Mouse (Mus musculus): ENCODE data around the gene Hes2.

Hes2 gene

DNA sequence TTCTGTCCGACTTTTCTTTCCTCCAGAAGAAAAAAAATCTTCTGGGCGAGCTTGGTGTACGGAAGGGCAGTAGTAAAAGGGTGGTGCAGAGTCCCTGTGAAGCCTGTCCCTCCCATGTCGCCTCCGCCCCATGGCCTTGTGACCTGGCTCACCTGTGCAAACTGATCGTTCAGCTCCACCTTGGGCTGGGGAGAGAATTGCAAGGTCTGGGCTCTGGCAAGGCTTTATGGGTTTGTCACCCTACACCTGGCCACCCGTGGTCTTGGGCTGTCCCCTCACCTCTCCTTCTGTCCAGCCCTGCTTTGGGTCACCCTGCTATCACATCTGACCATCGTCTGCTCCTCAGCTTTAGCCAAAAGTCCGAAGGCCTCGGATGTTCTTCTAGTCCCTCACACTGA, 25.9 kb upstream of the Hes2 start:
- DNase-seq = no peak

DNA sequence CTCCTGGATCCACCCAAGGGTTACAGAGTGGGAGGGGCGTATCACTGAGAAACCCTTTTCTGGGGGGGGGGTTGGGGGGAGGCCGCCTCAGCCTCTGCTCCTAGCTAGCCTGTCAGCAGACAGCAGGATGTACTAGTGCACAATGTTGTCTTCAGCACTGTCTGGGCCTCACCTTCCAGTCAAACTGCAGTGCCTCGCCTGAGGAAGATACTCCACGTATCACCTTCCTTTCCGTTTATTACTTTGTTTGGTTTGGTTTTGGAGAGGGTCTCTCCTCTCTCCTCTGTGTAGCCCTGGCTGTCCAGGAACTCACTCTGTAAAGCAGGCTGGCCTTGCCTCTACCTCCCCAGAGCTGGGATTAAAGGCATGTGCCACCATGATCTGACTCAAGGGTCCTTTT, 25.5 kb upstream of the Hes2 start:
- DNase-seq = no peak

DNA sequence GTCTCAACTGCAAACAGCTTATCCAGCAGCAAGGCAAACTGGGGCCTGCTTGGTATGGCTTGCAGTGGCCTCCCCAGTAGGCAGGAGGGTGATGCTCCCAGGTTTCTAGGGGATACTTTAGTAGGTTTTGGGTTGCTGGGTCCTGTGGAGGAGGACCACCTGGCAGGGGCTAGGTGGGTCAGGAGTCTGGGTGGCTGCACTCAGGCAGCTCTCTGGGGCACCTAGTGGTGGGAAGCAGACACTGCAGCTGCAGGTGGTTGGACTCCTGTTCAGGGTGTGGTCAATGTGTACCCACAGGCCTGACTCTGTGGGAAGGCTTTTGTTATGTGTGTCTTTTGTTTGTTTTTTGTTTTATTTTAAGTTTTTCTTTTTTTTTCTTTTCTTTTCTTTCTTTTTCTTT, 24.2 kb upstream of the Hes2 start:
- peak; percentile 73 for DNase-seq

DNA sequence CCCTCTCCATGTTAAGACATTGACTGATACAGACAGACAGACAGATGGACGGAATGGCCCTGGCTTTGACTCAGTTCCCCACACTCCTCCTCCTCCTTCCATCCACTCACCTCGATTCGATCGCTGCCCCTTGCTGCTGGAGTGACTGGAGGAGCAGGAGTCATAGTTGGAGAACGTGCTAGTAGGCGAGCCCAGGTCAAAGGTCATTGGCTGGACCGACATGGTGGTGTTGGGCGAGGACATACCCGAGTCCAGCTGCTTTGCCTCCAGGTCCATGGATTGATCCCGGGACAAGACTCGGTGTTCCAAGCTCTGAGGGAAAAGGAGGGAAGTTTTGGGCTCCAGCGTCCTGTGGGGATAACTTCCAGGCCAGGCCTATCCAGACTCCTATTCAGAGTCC, 23.3 kb upstream of the Hes2 start:
- no peak for DNase-seq

DNA sequence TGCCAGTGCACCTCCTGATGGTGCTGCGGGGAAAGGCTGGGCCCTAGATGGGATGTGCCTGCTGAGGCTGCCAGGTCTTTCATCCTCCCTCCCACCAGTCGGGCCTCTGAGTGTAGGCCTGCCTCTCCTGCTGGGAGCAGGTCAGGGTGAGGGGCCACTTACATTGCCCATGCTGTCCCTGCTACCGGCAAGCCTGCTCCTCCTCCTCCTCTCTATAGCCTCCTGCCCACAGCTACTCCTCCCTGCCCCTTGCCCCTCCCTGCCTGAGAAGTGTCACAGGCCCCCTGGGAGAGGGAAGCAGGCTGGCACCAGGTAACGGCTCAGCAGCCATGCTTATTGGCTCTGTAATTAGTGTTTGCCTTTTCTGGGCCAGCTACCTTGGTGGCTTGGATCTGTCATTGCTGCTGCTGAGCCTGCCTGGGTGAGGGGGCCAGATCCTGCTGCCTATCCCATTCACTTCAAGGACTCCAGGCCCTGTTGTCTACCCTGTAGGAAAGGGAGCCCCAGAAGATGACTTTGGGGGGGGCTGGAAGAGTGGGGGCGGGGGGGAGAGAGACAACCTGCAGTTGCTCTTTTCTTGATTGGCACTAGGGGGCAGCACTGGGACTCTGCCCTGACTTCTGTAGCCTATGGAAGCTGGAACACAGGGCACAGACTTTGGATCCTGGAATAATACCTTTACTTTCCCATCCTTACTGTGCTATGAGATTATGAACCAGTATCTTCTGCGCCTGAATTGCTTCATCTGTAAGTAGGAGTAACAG, 22.4 kb upstream of the Hes2 start:
- no peak for DNase-seq

DNA sequence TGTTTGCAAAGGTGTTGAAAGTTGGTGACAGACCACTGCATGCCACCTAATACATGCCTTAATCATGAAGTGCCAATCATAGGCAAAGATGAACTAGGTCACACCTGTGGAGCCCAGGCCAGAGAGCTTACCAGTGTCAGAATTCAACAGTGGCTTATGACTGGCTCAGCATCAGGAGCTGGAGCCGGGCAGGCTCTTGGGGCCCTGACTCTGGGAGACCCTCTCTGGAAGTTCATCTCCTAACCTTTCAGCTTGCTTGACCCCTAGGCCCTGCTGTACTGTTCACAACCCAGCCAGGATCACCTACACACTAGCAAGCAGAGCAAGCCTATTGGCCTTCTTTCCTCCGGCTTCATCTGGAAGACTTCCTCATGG, 21.8 kb upstream of the Hes2 start:
- DNase-seq = no peak

DNA sequence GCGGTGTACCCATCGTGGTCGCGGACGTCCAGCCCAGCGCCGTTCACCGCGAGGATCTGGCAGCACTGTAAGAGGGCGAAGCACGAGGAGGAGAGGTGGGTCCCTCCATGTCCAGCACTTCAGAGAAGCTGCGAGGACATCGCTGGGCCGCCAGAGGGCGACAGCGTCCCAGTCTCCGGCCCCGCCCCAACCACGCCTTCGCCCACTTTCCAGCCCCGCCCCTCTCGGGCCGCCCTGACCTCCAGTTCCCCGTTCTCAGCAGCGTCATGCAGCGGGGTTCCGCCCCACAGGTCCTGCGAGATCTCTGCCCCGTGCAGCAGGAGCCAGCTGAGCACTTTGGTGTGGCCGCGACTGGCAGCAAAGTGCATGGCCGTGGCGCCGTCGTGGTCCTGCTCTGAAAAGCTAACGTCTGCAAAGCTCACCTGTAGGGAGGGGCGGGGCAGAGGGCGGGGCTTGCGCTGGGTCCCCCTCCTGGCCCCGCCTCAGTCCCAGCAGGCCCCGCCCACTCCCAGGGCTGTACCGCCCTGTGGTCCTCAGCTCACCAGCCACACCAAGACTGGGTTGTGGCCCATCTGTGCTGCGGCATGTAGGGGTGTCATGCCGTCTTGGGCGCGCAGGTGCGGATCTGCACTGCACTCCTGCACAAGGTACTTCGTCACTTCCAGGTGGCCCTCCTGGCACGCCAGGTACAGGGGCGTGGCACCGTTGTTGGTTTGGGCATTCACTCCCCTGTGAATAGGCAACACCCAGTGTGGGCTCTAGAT, 20.0 kb upstream of the Hes2 start:
- peak; percentile 90 for DNase-seq

DNA sequence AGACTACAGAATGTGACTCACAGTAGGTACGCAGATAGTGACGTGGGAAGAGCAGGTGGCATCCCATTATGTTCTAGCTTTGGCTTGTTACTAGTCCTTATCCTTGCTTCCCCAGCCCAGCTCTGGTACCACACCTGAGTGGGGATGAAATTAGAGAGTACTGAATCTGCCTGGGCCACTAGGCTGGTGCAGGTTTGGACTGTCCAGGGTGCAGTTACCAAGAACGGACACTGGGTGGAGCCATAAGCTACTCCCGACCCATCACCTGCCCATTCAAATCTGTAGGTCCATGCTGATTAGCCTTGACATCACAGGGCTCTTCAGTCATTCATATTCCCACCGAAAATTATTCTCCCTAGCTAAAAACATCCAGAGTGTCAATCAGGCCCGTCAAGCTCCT, 18.2 kb upstream of the Hes2 start:
- peak; percentile 67 for DNase-seq

DNA sequence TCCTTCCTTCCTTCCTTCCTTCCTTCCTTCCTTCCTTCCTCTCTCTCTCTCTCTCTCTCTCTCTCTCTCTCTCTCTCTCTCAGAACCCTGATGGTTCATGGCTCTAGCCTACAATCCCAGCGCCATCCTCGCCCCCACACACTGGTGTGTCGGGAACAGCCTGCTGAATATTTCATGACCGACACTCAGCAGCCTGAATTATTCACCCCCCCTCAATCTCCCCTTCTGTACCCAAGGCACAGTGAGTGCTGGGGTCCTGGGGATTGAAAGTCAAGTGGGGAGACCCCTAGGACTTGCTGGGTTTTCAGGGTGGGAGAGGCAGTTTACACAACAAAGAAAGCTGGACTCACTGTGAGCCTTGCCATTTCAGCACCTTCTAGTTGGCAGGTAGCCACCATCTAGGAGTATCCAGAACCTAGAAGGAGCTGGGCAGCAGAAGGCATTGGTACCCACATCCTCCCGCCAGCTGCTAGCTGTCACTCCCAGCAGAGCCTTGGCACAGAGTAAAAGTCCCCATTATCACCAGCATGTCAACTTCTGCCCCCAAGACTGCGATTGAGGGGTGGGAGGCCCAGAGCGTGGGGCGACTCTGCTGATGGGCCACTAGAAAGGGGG, 17.0 kb upstream of the Hes2 start:
- no peak for DNase-seq

DNA sequence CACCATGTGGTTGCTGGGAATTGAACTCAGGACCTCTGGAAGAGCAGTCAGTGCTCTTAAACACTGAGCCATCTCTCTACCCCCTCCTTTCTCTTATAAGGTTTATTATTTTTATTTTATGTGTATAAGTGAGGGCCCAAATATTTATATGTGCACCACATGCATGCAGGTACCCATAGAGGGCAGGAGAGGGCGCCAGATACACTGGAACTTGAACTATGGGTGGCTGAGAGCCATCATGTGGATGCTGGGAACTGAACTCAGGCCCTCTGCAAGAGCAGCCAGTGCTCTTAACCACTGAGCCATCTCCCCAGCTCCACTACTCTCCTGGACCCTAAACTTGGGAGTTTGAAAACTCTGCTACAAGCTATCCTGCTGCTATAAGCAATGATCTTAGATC, 15.0 kb upstream of the Hes2 start:
- DNase-seq = no peak

DNA sequence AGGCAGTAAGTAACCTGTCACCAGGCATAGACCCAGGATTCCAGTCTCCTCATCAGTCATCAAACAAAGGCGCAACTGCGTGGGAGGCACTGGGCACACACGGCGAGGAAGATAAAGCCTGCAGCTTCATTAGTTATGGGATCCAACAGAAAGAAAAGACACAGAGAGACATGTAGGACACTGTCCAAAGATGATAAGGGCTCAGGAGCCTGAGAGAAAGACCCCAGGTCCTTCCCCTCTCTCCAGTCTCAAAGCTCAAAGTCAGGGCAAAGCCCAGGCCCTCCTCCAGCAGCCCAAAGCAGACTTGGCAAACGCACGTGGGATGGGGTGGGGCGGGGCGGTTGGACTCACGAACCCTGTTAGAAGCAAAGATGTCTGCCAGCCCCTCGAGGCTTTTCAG, 13.2 kb upstream of the Hes2 start:
- no peak for DNase-seq

DNA sequence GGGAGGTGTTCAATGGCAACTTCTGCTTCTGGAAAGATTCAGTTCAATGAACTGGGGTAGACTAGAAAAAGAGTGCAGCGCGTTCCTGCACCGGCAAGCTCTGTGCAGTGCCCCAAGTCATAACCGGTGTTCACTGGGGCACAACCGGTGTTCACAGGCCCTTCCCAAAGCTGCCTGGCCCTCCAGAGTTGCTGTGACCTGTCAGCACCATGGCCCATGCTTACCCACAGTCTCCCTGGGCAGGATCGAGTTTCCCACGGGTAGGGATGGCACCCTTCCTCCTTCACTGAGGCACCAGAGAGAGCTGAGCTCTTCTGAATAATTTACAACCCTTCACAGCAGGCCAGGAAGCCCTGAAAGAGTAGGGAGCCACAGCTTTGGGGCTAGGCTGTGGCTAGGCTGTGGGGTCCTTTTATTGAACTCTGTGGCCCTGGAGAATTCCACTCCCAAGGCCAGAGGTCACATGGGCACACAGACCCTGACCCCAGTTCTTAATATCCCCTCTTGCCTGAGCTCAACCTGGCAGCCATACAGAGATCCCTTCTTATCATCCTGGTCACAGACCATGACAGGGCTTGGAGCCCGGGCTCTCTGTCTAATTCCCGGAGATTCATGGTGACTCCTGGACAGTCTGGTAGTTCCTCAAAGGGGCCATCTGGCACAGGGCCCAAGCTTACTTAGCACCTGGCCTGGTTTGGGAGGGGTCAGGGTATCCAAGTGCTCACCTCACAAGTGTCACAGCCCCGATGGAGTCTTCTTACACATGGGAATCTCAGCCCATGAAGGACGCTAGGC, 12.4 kb upstream of the Hes2 start:
- no peak for DNase-seq

DNA sequence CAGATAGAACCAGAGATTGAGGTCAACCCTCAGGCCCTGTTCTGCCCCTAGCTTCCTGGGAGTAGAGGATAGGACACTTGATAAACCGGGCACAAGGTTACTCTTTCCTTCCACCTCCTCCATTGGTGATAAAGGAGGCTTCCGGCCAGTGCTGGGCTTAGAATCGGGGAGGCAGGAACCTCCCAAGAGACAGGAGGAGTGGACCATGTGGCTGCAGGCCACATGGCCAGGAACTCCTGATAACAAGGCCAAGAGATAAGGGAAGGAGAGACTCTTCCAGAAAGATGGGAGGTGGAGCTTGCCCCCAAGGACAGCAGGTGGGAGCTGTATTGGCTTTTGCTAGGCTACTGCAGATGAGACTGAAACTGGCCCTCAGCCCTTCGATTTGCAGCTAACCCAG, 8.1 kb upstream of the Hes2 start:
- no peak for DNase-seq

DNA sequence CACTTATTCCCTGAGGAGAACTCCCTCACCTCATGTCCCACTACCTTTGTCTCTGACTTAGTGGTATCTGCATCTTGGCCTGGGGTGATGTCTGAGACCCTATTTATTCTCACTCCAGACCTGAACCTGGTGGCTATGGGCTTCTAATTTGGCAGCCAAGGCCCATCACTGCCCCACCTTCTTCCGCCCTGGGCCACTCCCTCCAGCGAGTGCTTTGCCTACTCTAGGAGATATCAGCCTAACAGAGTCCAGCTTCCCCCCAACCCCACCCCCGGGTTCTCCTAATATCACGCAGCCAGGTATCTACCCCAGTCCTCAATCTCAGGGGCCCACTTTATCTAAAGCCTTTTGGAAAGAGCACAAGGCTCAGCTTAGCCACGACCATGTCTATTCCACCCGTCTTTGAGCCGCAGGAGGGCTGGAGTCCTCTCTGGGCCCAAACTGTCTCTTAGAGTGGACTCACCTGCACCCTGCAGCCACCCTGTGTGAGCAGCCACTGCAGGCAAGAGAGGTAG, 7.2 kb upstream of the Hes2 start:
- DNase-seq = no peak

DNA sequence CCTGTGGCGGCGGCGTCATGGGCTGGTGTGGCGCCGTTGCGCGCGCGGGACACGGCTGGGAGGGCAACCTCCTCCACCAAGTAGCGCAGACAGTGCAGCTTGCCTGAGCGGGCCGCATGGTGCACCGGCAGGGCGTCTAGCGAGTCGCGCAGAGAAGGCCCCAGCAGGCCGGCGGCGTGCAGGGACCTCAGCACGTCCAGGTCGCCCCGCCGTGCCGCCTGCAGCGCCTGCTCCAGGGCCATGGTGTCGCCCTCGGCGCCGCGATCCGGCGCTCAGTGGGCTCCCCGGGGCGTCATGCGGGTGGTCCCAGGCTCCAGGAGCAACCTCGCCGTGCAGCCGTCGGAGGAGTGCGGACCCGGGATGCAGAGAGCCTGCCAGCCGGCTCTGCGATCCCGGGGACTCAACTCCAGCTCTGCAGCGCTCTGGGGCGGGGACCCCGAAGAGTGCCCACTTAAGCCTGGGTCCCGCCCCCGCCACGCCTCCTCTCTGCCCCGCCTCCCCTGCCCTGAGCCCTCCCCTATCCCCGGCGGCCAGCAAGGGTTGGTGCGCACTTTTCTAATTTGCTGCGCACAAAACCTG, 6.6 kb upstream of the Hes2 start, which contains the start of gene Espn:
Espn (minus strand) TSS at position 406 of the 579 bp plus-strand sequence.
- DNase-seq = peak; percentile 79

DNA sequence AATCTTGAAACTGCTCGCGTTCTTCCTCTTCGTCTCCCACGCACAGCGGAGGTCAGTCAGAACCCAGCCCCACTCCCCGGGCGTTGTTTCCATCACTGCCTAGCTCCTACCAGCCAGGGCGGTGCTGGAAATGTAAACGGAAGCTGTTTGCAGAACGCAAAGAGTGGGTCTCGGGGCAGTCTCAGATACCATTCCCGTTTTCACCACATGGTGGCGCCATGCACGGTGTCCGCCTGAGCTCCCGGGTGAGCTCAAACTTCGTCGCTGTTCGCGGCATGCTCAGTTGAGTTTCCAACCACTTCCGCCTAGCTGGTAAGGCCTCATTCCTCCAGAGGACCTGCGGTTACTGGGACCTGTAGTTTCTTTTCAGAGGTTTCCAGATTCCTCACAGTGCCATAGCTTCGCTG, 4.9 kb upstream of the Hes2 start:
- DNase-seq = peak; percentile 85

DNA sequence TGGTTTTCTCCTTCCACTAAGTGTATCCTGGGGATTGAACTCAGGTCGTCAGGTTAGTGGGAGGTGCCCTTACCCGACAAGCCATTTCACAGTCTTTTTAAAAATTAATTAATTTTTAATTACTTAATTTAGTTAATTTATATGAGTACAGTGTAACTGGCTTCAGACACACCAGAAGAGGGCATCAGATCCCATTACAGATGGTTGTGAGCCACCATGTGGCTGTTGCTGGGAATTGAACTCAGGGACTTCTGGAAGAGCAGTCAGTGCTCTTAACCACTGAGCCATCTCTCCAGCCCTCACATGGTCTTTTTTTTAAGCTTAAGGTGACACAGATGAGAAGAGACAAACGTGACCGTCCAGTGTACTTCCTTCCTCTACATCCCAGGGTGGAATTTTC, 3.6 kb upstream of the Hes2 start:
- no peak for DNase-seq

DNA sequence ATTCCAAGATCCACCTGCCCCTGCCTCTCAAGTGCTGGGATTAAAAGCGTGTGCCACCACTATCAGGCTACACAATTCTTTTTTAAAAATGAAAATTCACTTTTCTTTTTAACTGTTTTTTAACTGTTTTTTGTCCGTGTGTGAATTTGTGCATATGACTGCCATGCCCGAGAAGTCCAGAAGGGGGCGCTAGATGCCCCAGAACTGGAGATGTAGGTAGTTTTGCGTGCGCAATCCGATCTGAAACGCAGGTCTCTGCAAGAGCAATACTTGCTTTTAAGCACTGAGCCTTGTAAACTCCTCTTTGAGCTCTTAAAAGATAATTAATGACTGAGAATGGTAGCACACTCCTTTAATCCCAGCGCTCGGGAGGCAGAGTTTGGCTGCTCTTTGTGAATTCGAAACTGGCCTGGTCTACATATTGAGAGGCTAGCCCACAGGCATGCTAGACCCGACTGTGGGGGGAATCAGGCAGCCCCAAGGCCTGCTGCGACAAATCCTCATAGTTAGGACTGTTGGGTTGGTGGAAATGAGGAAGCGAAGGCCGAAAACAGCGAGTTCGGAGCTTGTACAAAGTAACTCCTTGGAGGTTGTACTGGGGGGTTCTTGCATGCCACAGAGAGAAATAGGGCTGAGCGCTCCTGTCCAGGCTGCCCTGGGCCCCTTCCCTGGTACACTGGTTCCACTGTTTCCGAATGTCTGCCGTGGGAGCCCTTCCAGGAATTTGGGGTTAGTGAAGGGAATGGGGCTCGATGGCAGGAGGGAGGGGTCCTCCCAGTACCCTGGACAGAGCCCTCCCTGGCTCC, 685 bp upstream of the Hes2 start:
- peak; percentile 62 for DNase-seq

DNA sequence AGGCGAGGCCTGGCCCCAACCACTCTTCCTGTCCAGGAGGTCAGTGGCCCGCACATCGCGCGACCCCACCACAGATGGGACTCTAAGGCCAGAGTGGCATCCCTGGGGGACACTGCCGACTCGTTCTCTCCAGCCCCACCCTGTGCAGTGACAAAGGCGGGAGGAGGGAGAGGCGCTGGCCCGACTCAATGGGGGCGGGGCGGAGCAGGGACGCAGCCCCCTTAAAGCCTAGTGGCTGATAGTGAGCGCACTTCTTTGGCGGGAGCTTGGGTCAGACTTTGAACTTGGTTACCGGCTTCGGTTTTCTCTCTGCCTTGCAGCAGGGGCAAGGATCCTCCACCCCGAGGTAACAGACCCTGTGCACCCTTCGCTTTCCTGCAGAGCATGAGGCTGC, 615 bp downstream of the Hes2 start:
- no peak for DNase-seq

DNA sequence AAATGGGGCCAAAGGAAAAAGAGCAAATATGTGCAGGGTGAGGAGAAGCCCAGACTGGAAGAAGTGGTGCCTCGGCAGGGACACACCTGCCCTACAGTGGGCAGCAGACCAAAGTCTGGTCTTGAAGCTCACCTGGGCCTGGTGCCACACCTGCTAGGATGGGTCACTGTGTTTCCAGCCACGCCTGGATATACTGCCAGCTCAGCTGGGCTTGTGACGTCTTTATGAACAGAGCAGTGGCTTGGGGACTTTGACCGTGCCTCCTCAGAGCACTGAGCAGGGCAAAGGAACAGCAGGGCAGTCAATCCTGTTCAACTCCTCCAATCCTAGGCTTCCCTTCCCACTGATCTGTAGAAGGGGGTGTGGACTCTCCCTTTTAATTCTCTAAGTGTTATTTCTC, 2.1 kb downstream of the Hes2 start:
- no peak for DNase-seq

DNA sequence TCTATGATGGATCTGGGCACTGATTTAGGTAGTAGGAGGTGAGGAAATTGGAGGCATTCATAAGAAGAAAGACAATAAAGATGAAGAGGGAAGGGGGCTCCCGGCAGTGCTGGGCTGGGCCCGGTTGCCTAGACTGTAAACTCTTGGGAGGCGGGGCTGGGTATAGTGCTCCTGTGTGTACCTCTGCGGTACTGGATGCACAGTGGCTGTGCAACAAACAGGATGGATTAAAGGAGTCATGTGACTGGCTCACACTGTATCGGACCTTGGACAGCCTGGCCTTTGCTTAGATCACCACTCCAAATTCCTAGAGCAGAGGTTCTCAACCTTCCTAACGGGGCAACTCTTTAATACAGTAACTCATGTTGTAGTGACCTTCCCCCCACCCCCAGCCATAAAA, 2.9 kb downstream of the Hes2 start:
- no peak for DNase-seq

DNA sequence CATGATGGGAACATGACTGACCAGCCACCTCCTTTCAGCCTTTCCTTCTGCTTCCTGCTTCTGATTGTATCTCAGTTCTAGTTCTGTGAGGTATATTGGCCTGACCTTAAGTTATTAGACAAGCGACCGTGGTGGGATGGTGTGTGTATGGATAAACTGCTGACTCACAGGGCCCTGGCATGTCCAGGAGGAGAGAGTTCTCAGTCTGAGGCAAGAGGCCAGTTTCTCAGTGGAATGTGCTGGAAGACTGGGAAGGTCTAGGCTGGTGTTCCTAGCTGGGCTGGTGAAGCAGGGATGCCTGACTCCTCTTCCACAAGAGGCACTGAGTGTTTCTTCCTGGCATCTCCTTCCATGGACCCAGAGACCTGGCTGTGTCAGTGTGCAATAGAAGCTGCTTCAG, 4.1 kb downstream of the Hes2 start:
- DNase-seq = no peak
